11 mouse cellular contexts compared by ENCODE assay signal in genomic region chr11:104271876-104272275, GRCm38 (mm10). TPM values are rescaled to one million over a fixed set of nuclear protein-coding genes. Genes with fewer than 3 reads are reported as not detected.
A peak's percentile ranks its signal among the peaks of the same experiment; 100 is the strongest.
DNase-seq lines count a peak whose midpoint lies in the region; ATAC-seq and TF ChIP-seq lines count a peak whose summit lies in the region.
"Had no signal": no experiment of that assay in that cellular context is flagged by ENCODE, and none has a peak within 500 bp of the region (broad histone marks: within the 10 kb centered on the region; RNA-seq: fewer than 3 reads in every experiment).

No protein-coding gene starts in this region.

- no peak for TF ChIP-seq CTCF in layer of hippocampus, adult 2 months (conservative IDR thresholded peaks at IDR 0.05)

- DNase-seq in adrenal gland, adult 2 months: peak; percentile 76
- DNase-seq in adrenal gland, postnatal 4 days (ENCODE audit: low spot score in 2 of 2): no peak
- DNase-seq in layer of hippocampus, adult 2 months (ENCODE audit: low spot score in 2 of 2): peak in 1 of 2 experiments; percentile 52
- no peak for DNase-seq in layer of hippocampus, adult 9-10 months (ENCODE audit: low spot score)
- DNase-seq in adrenal gland, postnatal 14 days: peak; percentile 70
- peak; percentile 70 to 77 for DNase-seq in cerebellum, postnatal 36 days
- no peak for DNase-seq in Muller cell, postnatal 12 days (ENCODE audit: inconsistent ontology term)
- DNase-seq: lung, embryonic 14.5 days had no signal

- H3K27ac ChIP-seq in layer of hippocampus, adult 2 months: peak overlapping the region; percentile 92
- H3K27ac ChIP-seq: intestine, embryonic 15.5 days had no signal

- no peak overlapping the region; the same call in 1 of the 2 replicates for H3K4me3 ChIP-seq in layer of hippocampus, adult 2 months
- H3K4me3 ChIP-seq: intestine, embryonic 15.5 days had no signal

- ATAC-seq in erythroblast, adult 5-6 weeks (replicated peaks; ENCODE audit: low FRiP score, poor library complexity, severe bottlenecking): no peak
- ATAC-seq: intestine, embryonic 15.5 days had no signal

RNA-seq across cellular contexts. Expression of gene Mapt, which starts 40.7 kb away (rescaled TPM):
- 100 to 1,000 TPM in 1 of 2 experiments, 10 to 100 TPM in 1; 95.3 to 270 TPM for total RNA-seq in adrenal gland, adult 2 months (2021)
- 38.0 and 59.1 TPM in 2 replicates for polyA plus RNA-seq in adrenal gland, adult 2 months (2012; rRNA removed)
- total RNA-seq in adrenal gland, postnatal 4 days (2021): 100 to 1,000 TPM; 105 to 107 TPM
- total RNA-seq in layer of hippocampus, adult 2 months (2021): 100 to 1,000 TPM; 312 to 318 TPM
- total RNA-seq in adrenal gland, postnatal 14 days (2021): 72.8 and 74.8 TPM in 2 replicates
- not detected in 2 replicates for total RNA-seq in erythroblast, adult 5-6 weeks (2015; ENCODE audit: low replicate concordance)
- total RNA-seq in erythroblast, adult 5-6 weeks (2017; ENCODE audit: low replicate concordance): not detected in 2 replicates
- total RNA-seq: granulocyte monocyte progenitor cell, adult 5-6 weeks had no signal

Comparison
In these comparisons a context has a peak if more than half of its experiments do, and no peak if none do; other contexts are left out.
1. DNase-seq: peak in adrenal gland, adult 2 months (single experiment), adrenal gland, postnatal 14 days (single experiment) and cerebellum, postnatal 36 days (2 of 2); none in adrenal gland, postnatal 4 days (0 of 2), layer of hippocampus, adult 9-10 months (single experiment) and Muller cell, postnatal 12 days (single experiment).
2. RNA of gene Mapt, which starts 40.7 kb away (total RNA-seq): 312 to 318 TPM in layer of hippocampus, adult 2 months, 95.3 to 270 TPM in adrenal gland, adult 2 months, 105 to 107 TPM in adrenal gland, postnatal 4 days and 72.8 to 74.8 TPM in adrenal gland, postnatal 14 days; not detected in erythroblast, adult 5-6 weeks; every median in the first group is over 10 times any median in the second.